Mouse (Mus musculus) left cerebral cortex, postnatal 4 days (tissue): ENCODE results near the gene Eef1akmt3. TPM values are rescaled to one million over a fixed set of nuclear protein-coding genes. Genes with fewer than 3 reads are reported as not detected.
"Not testable (repeated sequence)": the region's sequence is repeated elsewhere in the genome, so short reads cannot be mapped to it uniquely, and the experiment has no call there.

Source experiments
- DNase-seq: peaks from one replicate; pipeline ENCODE4 v3.0.0-alpha.2; 2022
- intact Hi-C: fragments of 180-260 bp; cut with DNase I; formaldehyde crosslinking; loops from one replicate; pipeline ENCODE4 v1.15.1; 2025
- total RNA-seq, 2 experiments: library from RNA; stranded (reverse); gene quantifications; 2 replicates each; pipeline ENCODE4 v1.2.3; 2021

Gene Eef1akmt3
- under 1 TPM; 0.18 to 0.42 TPM for total RNA-seq

DNA sequence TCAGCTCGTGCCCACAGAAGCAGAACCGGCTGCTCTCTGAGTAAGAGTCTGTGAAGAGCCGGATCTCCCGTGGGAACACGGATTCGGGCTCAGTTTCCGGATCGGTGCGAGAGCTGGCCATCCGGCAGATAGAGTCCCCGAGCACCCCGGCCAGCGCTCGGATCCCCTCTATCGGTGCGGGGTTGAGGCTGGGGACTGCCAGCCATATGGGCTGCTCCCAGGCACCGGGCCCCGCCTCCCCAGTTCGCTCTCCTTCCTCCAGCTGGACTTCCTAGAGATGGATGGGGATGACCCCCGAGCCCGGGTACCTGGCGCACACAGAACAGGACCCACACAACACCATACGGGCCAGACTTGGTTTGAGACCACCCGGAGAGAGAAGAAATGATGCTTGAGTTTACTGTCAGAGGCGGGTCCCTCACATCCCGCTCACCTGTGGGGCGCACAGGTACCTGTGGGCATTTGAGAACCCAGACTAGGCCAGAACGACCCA, at the start of gene Eef1akmt3, which contains the start of gene Mettl1:
Eef1akmt3 (minus strand) TSS at position 240 of the 493 bp plus-strand sequence.
Mettl1 (plus strand) TSS at position 141 of the 493 bp plus-strand sequence.
- DNase-seq, result peak; percentile 43
- intact Hi-C loops, result no loop called here

DNA sequence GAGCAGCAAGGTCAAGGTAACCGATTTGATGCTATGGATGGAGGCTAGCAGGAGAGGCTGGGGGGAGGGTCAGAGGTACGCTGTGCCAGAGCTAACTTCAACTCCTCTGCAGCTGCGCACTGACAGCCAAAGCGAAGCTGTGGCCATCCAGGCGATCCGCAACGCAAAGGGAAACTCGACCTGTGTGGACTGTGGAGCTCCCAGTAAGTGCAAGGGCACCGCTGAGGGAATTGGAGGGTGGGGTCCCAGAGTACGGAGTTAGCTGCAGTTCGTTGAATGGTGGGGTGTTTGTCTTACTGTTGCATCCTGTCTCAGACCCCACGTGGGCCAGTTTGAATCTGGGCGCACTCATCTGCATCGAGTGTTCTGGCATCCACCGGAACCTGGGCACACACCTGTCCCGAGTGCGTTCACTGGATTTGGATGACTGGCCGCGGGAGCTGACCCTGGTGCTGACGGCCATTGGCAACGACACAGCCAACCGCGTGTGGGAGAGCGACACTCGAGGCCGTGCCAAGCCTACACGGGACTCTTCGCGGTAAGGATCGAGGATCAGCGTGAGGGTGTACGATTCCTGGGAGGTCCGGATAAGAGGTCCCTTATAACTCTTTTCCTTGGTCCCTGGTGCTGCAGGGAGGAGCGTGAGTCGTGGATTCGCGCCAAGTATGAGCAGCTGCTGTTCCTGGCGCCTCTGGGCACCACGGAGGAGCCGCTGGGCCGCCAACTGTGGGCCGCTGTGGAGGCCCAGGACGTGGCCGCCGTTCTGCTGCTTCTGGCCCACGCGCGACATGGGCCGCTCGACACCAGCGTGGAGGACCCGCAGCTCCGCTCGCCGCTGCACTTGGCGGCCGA, 49.5 kb upstream of the Eef1akmt3 start:
- intact Hi-C loops, result no loop called here
- peak; percentile 72 for DNase-seq

DNA sequence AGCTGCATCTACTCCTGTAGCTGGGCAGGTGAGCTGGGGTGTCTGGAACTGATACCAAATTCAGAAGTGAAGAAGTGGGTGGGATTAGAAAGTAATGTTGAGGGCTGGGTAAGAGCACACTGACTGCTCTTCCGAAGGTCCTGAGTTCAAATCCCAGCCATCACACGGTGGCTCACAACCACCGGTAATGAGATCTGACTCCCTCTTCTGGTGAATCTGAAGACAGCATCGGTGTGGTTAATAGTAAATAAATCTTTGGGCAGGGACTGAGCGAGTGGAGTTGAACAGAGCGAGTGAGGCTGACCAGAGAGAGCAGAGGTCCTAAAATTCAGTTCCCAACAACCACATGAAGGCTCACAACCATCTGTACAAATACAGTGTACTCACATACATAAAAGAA, 44.3 kb upstream of the Eef1akmt3 start:
- intact Hi-C loops, result no loop called here
- no peak for DNase-seq

DNA sequence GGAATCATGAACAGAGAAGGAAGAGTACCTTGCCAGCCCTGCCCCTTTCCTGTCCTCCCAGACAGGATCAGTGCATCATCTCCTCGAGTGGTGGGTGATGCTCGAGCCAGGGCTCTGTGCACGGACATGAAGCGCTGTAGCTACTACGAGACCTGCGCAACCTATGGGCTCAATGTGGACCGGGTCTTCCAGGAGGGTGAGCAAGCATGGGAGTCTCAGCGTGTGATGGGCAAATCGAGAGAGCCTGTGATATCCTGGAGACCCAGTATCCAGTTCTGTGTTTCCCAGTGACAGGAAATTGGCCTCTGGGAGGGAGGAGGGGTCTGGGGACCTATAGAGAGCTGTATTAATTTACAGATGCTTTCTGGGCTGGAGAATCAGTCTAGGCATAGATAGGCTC, 43.7 kb upstream of the Eef1akmt3 start:
- intact Hi-C loops, result no loop called here
- DNase-seq, result no peak

DNA sequence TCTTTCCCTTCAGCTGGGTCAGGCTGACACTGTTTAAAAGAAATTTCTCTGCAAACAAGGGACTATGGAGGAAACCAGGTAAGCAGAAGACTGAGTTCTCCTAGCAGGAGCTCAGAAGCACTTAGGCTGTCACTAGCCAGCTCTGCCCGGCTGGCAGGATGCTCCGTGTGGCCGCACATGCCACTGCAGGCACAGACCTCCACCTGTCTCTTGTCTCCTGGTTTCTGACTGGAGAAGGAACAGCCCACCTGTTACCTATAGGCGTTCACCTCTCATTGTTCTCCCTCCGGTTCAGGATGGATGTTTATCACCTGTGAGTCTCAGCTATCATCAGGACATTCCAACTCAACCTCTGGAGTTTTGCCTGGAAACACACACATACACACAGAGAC, 42.6 kb upstream of the Eef1akmt3 start:
- intact Hi-C loops, result no loop called here
- no peak for DNase-seq

DNA sequence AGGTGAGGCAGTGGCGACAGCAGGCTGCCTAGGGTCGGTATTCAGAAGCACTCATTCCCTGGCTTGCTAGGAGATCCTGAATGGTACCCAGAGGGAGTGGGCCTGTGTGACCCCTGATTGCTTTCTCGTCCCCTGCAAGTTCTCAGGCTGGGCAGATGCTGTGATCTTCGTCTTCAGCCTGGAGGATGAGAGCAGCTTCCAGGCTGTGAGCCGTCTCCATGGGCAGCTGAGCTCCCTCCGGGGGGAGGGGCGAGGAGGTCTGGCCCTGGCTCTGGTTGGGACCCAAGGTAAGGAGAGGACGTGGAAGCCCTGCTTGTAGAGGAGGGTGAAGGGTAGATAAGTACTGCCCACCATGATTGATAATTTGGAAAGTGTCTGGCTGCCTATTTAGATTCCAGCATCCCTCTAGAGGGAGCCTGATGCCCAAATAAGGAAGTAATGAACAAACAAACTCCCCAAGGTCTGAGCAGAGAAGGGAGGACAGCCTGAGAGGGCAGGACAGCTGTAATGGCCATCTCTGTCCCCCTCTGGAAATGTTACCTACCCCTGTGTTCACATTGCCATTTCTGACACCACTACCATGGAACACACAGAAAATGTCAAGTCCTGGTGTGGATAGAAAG, 42.1 kb upstream of the Eef1akmt3 start:
- DNase-seq, result no peak

DNA sequence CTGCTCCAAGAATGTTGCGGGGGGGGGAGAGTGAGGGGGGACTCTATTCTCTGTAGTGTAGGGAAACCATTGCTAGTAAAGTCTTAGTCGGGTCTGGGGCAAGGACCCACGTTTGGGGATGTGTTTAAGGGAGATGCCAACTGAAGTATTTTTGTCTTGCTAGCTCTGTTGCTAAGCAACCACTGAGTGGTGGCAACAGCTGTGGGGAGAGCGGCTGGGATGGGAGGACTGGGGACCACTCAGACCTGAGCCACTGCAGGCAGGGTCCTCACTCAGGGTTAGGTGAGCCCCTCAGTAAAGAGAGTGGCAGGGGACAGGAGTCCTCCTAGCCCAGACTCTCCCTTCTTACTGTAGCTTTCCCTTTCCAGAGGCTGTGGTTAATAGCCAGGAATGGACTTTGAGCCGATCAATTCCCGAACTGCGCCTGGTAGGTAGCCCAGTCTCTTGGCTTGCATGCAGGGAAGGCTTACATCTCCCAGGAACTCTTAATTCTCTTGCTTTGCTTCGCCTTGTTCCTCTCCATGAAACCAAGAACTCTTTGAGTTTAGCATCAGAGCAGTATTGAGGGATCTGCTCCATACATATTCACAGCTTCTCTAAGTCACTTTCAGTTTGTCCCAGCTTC, 40.8 kb upstream of the Eef1akmt3 start:
- no peak for DNase-seq
- intact Hi-C loops, result no loop called here

More for the DNA sequence above, 42.1 kb upstream of the Eef1akmt3 start:
- intact Hi-C loops, result no loop called here

DNA sequence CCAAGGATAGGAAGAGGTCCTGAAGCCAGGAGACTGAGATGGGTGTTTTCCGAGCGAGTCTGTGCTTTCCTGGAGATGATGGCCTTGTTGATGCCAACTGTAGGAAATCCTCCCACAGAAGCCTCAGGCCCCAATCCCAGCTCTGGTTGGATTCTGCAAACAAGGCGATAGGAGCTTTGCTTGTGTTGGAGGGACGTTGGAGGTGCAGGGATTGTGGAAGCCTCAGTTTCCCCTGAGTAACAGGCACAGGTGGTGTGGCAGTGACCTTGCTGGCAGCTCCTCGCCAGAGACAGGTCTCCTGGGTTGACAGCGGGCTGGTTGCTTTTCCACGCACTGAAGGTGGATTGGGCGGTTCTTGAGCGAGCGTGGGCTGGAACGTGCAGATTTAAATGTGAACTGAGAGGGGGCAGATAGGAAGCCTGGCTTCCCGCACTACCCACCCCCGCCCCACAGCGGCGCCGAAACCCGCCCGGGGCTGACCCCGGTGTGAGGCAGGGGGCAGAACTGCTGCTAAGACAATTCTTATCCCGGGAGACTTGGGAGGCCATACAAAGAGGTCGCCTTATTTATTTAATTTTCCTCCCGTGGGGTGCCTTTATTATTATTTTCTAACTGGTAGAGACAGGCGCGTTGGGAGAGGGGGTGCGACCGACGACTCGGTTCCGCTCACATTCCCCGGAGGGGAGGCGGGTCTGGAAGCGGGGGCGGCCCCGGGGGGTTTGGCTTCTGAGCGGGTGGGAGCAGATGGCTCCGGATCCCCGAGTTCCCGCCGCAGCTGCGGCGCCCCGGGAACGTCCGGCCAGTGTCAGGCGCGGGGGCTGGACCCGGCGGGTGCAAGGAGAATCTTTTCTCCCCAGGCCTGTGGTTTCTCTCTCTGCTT, 39.8 kb upstream of the Eef1akmt3 start:
- DNase-seq, result no peak
- intact Hi-C loops, result no loop called here

DNA sequence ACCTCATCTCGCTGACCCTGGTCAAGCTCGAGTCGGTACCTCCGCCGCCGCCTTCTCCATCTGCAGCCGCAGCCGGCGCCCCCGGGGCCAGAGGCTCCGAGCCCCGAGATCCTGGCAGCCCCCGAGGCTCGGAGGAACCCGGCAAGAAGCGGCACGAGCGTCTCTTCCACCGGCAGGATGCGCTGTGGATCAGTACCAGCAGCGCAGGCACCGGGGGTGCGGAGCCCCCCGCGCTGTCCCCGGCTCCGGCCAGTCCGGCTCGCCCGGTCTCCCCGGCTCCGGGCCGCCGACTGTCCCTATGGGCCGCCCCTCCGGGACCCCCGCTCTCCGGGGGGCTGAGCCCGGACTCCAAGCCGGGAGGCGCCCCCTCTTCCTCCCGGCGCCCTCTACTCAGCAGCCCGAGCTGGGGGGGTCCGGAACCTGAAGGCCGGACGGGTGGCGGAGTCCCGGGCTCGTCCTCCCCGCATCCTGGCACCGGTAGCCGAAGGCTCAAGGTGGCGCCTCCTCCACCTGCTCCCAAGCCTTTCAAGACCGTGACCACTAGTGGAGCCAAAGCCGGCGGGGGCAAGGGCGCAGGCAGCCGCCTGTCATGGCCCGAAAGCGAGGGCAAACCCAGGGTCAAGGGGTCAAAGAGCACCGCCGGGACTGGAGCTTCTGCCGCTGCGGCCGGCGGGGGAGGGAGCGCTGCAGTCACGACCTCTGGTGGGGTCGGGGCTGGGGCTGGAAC, 38.5 kb upstream of the Eef1akmt3 start:
- peak; percentile 60 for DNase-seq
- intact Hi-C loops, result no loop called here

DNA sequence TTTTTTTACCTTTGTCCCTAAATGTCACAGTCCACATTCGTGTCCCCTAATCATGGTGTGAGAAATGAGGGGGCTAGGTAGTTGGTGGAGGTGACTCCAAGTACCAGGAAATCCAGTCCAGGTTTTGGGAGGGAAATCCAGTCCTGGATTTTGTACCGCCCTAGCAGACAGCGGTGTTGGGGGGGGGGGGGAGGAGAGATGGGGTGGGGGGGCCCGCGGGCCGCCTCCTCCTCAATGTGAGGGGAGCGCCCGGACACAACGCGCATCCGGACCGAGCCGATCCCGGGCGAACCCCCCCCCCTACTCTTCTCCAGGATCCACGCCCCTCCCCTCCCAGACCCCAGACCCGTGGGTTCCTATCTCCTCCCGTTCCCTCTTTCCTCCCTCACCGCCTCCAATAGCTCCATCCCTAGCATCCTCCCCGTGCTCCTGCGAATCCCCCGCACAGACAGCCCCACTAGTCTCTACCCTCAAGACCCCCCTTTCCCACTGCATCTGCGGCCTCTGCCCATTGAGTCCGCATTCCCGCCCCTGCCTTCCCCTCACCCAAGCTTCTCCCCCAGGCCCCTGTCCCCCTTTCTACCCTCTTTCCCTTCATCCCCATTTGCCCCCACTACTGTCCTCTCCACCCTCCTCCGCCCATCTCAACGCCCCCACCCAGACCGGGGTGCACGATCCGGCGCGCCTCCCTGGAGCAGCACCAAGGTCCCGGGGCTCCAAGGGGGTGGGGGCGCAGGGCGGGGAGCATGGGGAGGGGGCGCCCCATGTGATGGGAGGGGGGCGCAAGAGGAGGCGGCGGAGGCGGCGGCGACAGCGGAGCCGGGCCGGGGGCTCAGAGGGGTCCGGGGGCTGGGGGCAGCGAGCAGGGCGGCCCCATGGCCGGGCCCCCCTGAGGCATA, 37.6 kb upstream of the Eef1akmt3 start:
- peak; percentile 65 for DNase-seq
- intact Hi-C loops, result no loop called here

DNA sequence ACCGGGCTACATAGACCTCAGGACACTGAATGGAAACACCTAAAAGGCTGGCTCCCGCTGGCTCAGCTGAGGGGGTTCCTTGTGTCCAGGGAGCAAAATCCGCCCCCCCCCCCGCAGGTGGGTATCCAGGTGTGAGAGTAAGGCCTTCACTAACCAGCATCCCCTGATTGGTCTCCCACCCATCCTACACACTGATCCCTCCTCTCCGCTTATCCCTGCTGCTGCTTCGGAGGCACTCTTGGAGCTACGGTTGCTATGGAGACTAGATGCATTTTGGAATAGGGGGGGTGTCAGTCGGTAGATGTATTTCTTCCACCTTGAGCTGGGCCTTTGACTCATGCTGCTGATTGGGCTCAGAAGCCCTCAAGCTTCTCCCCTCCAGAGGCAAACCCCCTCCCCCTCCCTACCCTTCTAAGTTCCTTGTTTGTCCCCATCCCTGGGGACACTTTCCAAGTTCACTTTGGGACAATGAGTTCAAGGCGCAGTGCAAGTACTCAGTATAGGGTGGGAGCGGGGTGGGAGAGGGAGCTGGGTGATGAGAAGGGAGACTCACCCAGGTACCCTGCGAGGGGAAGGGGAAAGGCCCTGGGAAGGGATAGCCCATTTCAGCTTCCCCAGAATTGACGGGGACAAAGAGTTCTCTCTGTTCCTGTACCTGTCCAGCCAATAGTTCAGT, 36.8 kb upstream of the Eef1akmt3 start:
- no peak for DNase-seq
- intact Hi-C loops, result no loop called here

DNA sequence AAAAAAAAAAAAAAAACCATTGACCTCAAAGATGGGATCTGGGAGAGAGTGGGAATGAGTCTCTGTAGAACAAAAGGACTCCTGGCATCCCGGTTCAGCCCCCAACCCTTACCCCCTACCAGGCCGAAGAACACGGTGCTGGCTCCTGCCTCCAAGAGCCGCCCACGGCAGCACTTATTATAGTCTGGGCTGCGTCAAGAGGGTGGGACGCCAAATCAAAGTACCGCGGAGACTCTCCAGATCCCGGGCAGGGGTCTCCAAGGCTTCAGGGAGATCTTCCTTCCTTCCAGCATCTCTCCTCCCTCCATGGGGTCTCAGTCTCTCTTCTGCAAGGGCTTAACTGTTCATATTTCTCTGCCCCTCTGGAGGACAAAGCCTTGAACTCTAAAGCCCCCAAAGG, 36.2 kb upstream of the Eef1akmt3 start:
- DNase-seq, result no peak
- intact Hi-C loops, result no loop called here

DNA sequence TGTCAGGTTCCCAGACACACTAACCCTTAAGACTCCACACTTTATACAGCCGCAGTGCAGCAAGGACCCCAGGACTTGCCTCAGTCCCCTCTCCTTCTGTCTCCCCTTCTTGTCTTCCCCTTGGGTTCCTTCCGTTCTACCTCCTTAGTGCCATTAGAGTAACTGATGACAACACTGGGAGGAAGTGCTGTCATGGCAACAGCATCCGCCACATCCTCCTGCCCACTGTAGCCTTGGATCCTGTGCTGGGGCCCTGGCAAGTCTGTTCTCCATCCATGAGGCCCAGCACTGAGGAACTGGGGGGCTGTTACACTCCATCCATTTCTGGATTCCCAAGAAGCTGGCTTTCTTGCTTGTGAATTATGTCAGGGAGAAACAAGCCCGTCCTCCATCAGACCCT, 34.8 kb upstream of the Eef1akmt3 start:
- intact Hi-C loops, result no loop called here
- no peak for DNase-seq

DNA sequence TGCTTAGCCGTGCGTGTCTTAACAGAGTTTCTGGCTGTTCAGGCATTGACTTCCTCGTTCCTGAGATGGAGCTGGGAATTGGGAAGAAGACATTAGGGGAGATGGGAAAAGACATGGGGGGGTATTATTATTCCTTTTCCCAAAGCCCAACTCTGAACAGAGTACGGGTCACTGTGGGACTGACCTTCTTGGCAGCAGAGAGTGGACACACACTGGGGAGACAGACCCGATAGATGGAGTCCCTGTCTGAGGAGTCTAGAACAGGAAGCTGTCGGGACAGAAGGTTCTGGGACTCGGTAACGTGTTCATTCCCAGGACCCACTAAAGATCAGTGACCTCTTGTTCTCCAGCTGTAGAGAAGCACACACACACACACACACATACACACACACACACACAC, 34.3 kb upstream of the Eef1akmt3 start:
- DNase-seq, result no peak
- intact Hi-C loops, result no loop called here

DNA sequence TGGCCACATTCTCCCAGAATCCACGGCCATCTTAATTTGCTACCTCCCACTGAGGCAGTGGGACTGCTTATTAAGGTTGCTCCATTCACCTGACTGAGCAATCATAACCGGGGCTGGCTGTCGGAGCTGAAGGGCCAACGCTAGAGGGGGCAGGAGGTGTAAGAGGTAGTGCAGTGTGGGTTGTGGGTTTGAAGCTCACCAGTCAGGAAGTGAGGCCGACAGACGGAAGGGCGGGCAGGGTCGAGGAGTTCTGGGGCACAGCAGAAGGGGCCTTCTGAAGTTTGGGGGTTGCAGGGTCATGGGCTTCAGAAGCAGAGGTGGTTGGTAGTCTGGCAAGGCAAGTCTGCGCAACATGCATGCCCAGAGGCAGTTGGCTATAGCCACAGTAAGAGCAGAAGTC, 33.8 kb upstream of the Eef1akmt3 start, which contains the start of gene Agap2:
Agap2 (plus strand) TSS at position 205 of the 400 bp plus-strand sequence.
- DNase-seq, result no peak
- intact Hi-C loops, result no loop called here

DNA sequence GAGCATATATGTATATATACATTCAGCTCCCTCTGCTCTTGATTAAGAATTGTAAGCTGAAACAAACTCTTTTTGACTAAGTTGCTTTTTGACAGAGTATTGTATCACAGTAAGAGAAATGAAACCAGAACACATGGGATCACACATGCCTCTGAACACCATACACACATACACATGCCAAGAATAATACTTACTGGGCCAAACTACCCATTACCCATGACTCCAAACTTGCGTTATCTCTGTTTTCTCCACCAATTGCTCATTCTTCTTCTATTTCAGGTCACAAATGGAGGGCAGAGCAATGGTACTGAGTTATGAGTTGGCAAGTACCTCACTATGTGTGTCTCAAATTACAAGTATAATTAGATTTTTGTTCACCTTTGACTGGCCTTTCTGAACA, 32.7 kb upstream of the Eef1akmt3 start:
- intact Hi-C loops, result no loop called here
- DNase-seq, result no peak

DNA sequence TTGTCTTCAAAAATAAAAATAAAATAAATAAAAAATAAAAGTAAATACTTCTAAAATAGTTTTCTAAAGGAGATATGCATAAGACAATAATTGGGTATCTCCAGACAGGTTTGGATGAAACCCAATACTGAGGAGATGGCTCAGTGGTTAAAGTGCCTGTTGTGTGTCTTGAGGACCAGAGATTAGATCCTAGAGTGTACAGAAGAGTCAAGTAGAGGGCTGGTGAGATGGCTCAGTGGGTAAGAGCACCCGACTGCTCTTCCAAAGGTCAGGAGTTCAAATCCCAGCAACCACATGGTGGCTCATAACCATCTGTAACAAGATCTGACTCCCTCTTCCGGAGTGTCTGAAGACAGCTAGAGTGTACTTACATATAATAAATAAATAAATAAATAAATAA, 31.7 kb upstream of the Eef1akmt3 start:
- intact Hi-C loops, DNase-seq: not testable (repeated sequence)

DNA sequence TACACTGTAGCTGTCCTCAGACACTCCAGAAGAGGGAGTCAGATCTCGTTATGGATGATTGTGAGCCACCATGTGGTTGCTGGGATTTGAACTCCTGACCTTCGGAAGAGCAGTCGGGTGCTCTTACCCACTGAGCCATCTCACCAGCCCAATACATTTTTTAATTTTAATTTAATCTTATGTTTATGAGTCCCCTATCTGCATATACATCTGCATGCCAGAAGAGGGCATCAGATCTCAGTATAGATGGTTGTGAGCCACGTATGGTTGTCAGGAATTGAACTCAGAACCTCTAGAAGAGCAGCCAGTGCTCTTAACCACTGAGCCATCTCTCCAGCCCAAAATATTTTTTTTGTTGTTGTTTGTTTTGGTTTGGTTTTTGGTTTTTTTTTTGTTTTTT, 31.0 kb upstream of the Eef1akmt3 start:
- intact Hi-C loops, DNase-seq: not testable (repeated sequence)
